Mouse (Mus musculus): Measurements from ENCODE around the gene Sec61g.
A peak's percentile ranks its signal among the peaks of the same experiment; 100 is the strongest.
"Not testable (repeated sequence)": the region's sequence is repeated elsewhere in the genome, so short reads cannot be mapped to it uniquely, and the experiment has no call there.

Sec61g gene

GRCm38 (mm10) chr11:16508052-16508654 is at the start of gene Sec61g:
TSS of gene Sec61g (minus strand) at chr11:16508484.
- DNase-seq (ENCODE audit: low spot score in 2 of 2): peak; percentile 75 to 84

DNA sequence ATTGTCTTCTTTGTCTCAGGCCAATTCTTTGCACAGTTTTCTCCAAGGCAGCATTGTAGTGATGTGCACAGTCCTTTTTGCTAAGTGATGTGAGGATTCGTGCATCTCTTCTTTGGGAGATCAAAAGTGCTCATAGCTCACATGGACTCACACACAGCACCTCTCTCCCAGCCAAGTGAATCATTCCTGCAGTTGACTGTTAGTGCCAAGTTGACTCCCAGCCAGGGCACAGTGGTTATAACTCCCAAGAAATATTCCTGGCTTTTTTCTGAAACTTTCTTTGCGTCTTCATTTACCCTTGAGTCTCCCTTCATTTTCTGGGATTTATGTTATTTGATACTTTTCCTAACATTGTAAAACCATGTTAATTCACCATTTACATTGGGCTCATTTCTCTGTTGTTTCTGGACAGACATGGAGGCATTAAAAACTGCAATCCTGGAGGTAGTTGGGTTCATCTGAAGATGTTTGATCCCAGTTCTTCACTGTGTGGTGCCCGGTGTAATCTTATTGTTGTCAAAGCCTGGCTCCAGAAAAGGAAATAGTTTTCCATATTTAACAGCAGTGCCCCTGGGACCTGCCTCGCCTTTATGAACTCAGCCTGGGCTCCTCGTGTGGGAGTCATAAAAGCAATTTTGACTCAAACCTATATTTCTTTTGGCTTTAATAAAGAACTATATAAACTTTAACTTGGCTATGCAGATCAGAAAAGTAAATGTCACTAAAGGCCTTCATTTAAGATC is 38.3 kb upstream of the Sec61g start:
- no peak for DNase-seq (ENCODE audit: low spot score in 2 of 2)

DNA sequence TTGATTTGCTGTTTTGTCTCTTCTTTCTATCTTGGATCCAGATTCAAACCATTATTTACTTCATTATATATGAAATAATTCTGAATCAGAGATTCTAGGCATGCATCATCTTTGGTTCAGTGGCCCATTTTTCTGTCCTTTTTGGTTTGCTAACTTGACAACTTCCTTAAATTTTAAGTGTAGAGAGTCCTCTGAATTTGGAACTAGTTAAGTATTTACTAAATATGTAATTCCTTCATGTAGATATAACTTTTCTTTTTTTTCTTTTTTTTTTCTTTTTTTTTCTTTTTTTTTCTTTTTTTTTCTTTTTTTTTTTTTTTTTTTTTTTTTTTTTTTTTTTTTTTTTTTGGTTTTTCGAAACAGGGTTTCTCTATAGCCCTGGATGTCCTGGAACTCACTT is 29.1 kb upstream of the Sec61g start:
- no peak for DNase-seq (ENCODE audit: low spot score in 2 of 2)

GRCm38 (mm10) chr11:16534582-16535553 is 26.6 kb upstream of the Sec61g start:
- no peak for DNase-seq (ENCODE audit: low spot score in 2 of 2)

- no peak for DNase-seq (ENCODE audit: low spot score in 2 of 2)
These were observed 24.6 kb upstream of the Sec61g start for GRCm38 (mm10) chr11:16532877-16533276.

GRCm38 (mm10) chr11:16528909-16529308 is 20.6 kb upstream of the Sec61g start:
- no peak for DNase-seq (ENCODE audit: low spot score in 2 of 2)

GRCm38 (mm10) chr11:16528391-16528790 is 20.1 kb upstream of the Sec61g start:
- no peak for DNase-seq (ENCODE audit: low spot score in 2 of 2)

GRCm38 (mm10) chr11:16527743-16528142 is 19.5 kb upstream of the Sec61g start:
- DNase-seq (ENCODE audit: low spot score in 2 of 2): no peak

DNA sequence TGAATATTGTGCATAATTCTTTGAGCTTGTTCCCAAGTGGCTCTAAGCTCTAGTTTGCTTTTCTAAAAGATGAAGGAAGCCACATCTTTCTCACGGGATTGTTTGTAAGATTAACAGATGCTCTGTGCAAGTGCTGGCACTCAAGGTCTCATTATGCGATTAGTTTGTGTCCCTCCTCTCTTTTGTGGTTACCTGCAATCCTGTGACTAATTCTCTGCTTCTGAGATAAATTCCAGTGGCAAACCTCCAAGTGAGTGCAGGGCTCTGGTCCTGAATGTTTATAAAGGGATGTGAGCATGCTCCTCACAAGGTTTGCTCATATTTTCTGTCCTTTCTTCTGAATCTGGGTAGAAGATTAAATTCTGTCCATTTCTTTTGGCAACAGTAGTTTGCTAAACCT is 18.2 kb upstream of the Sec61g start:
- DNase-seq (ENCODE audit: low spot score in 2 of 2): no peak

GRCm38 (mm10) chr11:16525724-16526123 is 17.4 kb upstream of the Sec61g start:
- no peak for DNase-seq (ENCODE audit: low spot score in 2 of 2)

DNA sequence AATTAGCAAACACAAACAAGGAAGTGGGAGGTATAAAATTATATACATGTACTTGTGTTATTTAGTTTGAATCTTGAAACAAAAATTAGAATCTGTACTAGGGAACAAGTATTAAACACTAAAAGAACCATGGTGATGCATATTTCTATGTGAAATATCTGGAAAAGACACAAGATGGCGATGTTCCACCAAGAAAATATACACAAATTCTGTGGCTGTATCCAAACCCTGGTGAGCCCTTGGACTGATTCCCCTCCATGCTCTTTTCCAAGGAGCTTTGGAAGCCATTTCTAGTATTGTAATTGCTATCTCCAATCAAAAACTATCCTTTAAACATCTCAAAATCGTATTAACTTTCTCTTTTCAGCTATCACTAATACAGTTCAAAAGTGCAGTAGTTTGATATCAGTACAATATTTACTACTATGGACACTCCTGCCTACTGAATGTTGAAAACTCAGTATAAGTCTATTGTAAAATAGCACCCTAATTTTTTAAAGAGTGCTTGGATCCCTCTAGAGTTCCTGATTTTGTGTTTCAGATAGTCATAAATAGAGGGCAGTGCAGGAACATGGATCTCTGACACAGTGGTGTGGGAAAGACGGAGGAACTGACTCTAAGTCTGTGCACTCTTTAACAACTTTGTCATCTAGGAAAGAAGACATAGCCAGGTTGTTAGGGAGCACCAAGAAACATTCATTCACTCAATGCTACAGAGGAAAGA is 16.8 kb upstream of the Sec61g start:
- DNase-seq (ENCODE audit: low spot score in 2 of 2): no peak

DNA sequence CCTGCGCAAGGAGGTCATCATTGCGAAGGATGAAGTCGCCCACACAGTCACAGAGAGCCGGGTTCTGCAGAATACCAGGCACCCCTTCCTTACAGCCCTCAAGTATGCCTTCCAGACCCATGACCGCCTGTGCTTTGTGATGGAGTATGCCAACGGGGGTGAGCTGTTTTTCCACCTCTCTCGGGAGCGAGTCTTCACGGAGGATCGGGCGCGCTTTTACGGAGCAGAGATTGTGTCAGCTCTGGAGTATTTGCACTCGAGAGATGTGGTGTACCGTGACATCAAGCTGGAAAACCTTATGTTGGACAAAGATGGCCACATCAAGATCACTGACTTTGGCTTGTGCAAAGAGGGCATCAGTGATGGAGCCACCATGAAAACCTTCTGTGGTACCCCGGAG is 6.8 kb upstream of the Sec61g start:
- not testable (repeated sequence) for DNase-seq (ENCODE audit: low spot score in 2 of 2)

DNA sequence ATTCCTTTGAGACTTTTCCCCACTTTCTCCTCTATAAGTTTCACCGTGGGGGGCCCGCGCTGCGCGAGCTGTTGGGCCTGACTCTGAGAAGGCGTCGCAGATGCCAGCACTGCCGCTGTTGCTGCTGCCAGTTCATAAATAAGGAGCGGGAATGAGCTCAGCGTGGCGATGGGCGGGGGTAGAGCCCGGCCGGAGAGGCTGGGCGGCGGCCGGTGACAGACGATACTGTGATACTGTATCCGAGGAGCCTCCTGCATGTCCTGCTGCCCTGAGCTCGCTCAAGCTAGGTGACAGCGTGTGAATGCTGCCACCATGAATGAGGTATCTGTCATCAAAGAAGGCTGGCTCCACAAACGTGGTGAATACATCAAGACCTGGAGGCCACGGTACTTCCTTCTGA is 5.9 kb upstream of the Sec61g start:
- not testable (repeated sequence) for DNase-seq (ENCODE audit: low spot score in 2 of 2)

DNA sequence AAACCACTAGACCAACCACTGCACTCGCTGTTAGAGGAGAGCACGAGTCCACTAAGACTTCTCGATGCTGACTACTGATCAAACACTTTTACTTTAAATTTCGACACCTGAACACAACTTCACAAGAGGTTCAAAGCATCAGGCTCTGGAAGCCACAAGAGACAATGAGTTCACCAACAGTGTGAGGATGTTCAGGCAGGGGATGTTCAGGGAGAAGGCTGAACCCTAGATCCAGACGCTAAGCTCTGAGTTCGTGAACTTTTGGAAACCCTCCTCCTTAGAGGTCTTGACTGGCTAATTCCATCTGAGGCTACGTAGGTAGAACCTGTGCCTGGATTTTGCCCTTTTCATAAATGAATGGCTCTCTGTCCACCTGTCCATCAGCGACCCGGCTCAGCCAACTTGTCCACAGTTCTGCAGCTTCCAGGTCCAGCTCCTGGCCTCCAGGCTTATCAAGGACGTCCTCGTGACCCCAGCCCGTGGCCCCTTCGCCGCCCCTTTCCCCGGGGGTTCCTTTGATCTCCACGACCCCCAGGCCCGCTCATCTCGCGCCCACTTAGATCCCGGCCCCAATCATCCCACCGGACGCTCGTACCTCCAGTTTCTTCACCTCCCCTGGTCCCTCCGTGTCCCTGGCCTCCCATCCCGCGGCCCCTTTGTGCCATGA is 766 bp downstream of the Sec61g start:
- no peak for DNase-seq (ENCODE audit: low spot score in 2 of 2)

- no peak for DNase-seq (ENCODE audit: low spot score in 2 of 2)
These were observed 2.3 kb downstream of the Sec61g start for GRCm38 (mm10) chr11:16505999-16506398.

DNA sequence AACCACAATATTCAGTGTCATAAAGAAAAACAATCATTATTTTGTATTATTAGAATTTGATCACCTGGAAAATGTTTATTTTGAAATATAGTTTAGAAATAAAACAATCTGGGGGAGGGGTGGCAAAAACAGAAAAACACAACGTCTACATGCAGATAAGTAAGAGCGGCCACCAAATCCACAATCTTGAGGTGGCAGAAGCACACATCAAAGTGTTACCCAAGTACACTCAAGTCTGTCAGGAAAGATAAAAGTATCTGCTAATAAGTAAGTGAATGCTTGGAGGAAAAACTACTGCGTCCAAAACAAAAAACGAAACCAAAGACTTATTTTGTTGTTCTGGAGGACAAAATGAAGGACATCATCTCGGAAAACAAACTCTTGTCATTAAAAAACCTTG is 5.1 kb downstream of the Sec61g start:
- no peak for DNase-seq (ENCODE audit: low spot score in 2 of 2)

DNA sequence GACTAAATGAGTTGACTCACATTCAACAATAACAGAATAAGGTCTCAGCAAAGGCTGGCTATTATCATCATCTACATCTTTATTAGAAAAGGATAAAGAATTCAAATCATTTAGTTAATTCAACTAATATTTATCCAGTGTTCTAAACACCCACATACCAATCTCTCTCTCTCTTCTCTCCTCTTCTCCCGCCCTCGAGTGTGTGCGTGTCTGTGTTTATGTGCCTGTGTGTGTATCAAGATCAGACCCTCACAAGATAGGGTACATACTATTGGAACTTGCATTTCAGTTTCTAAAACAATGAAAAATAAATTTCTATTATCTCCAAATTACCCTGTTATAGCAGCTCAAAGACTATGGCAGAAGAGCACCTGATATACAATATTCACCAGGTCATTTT is 5.5 kb downstream of the Sec61g start:
- DNase-seq (ENCODE audit: low spot score in 2 of 2): no peak

- no peak for DNase-seq (ENCODE audit: low spot score in 2 of 2)
These were observed 9.3 kb downstream of the Sec61g start for GRCm38 (mm10) chr11:16498756-16499680.
